Mouse (Mus musculus) heart, adult 2 months (tissue): ENCODE results near the gene Birc3.
"Not testable (repeated sequence)": the region's sequence is repeated elsewhere in the genome, so short reads cannot be mapped to it uniquely, and the experiment has no call there.

Experiments used
- CTCF ChIP-seq: fragments of 200-600 bp; IDR thresholded peaks from 2 replicates; pipeline ENCODE4 v1.8.1; 2022; ENCODE audit warnings: antibody characterized with exemption, mild to moderate bottlenecking, moderate library complexity
- EP300 ChIP-seq: fragments of 200-500 bp; IDR thresholded peaks from 2 replicates; pipeline ENCODE4 v1.6.1; 2011; ENCODE audit warnings: low read depth, low read length, control low read depth; ENCODE audit not compliant: insufficient read depth
- POLR2A ChIP-seq: fragments of 200-500 bp; IDR thresholded peaks from 2 replicates; pipeline ENCODE4 v1.6.1; 2011; ENCODE audit warnings: mild to moderate bottlenecking, low read depth, low read length, control low read depth; ENCODE audit not compliant: insufficient read depth

DNA sequence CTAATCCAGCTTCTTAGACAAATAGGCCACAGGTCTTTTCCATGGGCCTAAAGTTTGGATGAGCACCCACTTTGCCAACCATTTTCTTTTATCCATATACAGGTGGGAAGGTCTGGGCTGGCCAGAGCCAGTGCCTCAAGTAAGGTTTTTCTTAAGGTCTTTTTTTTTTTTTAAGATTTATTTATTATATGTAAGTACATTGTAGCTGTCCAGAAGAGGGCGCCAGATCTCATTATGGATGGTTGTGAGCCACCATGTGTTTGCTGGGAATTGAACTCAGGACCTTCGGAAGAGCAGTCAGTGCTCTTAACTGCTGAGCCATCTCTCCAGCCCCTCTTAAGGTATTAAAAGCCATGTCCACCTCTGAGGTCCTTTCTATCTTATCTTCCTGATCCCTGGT lies 6.0 kb downstream of the Birc3 start:
- peak; percentile 29 for TF ChIP-seq CTCF
- TF ChIP-seq POLR2A, EP300: not testable (repeated sequence)
